Mouse (Mus musculus): ENCODE data around the gene Cmc1.
"Not testable (repeated sequence)": the region's sequence is repeated elsewhere in the genome, so short reads cannot be mapped to it uniquely, and the experiment has no call there.

Cmc1 gene

DNA sequence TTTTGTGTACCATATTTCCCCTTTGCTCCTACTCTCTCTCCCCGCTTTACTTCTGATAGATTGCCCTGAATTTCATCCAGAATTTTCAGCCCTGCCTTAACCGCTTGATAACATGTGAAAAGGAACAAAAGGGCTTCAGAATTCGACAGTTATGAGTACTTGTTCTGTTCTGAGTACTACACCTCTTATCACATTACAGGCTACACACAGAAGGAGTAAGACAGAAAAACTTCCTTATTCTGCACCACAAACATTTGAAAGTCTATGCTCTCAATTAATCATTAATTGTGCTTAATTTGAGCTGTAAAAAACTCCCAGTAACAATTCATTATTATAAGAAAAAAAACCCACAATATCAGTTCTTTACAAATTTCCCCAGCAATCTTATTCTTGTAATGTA, 9.6 kb downstream of the Cmc1 start:
- not testable (repeated sequence) for DNase-seq (ENCODE audit: low spot score in 2 of 2)

DNA sequence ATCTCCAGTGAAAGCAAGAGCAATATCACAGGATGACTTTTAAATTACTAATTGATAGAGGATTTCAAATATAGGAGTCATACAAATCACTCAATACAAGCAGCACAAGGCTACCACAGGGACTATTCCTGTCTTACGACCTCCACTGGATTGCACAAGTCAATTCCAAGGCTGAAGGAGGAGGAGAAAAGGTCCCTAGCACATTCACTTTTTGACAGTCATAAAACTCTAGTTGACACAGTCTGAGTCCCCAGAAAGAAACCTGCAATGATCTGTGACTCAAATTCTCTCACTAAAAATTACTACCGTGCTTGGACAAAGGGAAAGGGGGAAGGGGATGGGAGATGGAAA, 39.6 kb downstream of the Cmc1 start:
- no peak for DNase-seq (ENCODE audit: low spot score in 2 of 2)

DNA sequence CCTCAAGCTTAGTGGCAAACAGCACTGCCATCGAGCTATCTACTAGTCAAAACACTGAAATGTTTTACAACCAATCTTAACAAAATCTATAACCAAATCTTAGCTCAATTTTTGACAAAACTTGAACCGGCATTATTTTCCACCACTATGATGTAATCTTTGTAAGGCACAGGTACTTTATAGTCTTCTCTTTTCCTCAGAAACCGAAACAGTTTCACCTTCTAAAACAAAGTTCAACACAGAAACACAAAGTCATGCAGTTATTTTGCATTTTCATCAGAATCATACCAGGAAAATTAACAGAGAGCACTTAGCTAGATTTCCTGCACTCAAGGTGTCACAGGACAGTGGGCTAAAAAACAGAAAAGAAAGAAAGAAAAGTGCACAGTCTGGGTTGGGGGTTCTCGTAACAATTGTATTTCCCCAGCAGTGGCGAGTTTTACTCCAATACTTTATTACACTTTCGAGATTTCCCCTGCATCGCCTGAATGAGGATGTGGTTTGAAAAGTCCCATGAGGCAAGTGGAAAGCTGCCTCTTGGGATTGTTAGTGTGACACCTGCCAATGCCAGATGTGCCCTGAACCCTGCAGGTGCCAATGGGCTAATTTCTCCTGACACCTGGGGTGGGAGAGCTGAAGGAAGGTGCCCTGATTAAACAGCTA, 40.1 kb downstream of the Cmc1 start:
- no peak for DNase-seq (ENCODE audit: low spot score in 2 of 2)

DNA sequence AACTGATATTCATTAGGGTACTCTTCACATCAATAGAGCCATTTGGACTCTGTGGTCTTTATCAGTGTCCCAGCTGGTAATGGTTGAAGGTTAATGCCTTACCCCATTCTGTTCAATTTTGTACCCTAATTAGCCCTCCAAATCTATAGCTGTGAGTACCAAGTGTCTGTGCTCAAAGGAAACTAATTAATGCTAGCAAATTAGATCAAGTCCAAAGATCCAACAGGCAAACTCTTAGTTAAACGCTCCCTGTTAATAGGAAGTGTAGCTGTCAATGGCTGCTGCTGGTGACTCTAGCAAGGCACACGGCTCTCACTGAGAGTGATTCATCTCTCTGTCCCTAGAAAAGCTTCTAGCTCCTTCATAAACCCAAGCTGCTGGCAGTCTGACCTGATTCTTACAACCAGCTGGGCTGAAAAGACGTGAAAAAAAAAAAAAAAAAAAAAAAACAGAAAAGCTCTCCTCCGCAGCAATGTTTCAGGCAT, 41.4 kb downstream of the Cmc1 start:
- no peak for DNase-seq (ENCODE audit: low spot score in 2 of 2)

DNA sequence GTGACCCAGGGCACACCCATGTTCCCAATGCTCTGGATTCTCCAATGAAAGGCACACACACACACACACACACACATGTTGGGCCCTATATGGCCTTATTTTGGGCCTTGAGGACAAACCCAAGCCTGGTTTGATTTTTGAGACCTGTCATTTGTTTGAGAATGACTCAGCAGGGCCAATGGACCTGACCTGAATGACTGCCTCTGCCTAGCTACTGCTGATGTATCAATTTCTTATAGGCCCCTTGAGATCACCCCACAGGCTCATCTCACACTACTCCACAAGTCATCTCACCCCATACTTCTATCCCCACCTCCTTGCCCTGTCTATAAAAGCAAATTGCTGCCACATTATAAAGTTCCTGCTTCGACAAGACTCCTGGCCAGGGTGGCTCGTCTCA, 48.2 kb downstream of the Cmc1 start:
- no peak for DNase-seq (ENCODE audit: low spot score in 2 of 2)

DNA sequence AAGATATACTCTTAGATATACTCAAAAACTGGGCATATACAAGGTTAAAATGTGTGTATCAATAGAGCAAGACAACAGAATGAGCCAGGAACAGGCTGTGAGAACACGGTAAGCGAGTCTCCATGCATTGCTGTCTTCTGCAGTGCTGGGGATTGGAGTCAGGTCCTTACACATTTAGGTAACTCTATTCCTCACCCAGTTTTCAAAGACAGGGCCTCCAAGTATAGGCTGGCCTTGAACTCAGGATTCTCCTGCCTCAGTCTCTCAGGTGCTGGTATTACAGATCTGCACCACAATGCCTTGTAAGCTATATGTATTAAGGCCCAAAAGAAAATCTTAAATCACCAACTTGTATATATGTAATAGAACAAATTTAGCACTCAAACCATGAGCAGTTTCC, 49.5 kb downstream of the Cmc1 start:
- DNase-seq (ENCODE audit: low spot score in 2 of 2) = no peak

DNA sequence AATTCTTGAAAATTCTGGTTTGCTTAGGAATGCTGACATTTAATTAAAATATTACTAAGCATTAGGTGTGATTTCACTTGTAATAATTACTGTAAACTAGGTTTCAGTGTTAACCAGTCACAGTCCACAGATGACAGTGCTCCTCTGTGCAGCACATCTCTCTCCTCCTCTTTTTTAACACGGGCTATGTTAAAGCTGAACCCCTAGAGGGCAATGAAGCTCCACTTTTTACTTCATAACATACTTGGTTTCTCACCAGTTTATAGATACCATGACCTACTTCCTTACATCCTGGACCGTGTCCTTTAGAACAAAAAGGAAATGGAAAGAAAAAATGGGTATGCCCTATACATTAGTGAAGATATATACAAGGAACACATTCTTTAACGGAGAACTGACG, 50.6 kb downstream of the Cmc1 start:
- DNase-seq (ENCODE audit: low spot score in 2 of 2) = no peak

DNA sequence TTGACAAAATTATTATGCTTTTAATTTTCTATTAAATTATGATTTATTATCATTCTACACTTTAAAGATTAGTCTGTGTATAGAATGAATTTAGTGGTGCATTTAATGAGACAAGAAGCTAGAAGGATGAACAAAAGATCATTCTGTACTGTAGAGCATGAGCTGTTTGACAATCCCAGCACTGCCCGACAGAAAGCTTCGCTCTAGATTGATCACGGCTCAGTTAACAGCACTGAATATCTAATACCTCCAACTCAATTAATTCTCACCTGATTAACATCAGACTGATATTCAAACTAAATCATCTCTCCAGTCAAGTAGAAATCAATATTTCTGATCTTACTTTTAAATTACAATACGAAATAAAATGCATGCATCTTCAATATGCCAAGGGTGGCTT, 66.1 kb downstream of the Cmc1 start:
- DNase-seq (ENCODE audit: low spot score in 2 of 2) = no peak

DNA sequence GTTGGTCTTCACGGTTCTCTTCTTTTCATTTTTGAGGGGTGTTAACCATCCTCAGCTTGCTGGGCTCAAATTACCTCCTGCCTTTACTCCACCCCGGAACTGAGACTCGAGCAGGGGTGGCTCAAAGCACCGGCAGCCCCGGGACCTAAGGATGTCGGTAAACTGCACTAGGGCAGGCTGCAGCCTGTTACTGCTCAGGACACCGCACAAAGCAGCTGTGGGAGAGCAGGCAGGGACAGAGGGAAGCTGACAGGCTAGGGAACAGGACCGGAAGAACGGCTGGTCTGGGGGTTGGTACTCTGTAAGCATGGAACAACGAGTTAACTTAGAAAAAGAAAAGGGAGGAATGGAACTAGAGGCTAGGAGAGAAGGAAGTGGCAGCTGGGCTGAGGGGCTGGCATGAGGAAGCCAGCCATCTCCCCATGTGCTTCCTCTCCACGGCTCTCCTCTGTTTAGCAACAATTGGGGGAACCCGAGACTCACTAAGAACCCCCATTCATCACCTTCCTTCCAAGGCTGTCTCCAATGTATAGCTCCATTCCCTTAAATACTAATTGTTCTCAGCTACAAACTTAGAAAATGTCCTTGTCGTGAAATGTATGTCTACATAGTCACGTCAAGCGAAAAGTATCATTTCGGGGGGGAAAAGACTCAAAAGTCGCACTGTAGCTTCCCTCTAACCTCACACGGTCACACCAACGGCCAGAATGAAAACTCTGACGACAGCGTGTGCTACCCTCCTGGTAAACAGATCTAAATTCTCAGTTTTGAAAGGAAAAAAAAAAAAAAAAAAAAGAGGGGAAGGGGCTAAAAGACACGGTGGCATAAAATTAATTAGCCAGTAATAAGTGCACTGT, 67.2 kb downstream of the Cmc1 start:
- DNase-seq (ENCODE audit: low spot score in 2 of 2) = no peak

DNA sequence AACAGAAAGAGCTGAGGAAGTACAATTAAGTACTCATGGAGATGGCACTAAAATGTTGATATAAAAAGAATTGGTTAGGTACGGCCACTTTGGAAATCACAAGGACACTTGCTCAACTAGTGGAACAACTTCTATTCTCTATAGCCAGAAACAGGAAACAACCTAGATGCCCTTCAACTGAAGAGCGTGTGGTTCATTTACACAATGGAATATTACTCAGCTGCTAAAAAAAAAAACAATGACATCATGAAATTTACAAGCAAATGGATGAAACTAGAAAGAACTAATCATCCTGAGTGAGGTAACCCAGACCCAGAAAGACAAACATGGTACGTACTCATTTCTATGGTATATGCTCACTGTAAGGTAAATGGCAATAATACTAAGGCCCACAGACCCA, 76.6 kb downstream of the Cmc1 start:
- DNase-seq (ENCODE audit: low spot score in 2 of 2) = no peak

DNA sequence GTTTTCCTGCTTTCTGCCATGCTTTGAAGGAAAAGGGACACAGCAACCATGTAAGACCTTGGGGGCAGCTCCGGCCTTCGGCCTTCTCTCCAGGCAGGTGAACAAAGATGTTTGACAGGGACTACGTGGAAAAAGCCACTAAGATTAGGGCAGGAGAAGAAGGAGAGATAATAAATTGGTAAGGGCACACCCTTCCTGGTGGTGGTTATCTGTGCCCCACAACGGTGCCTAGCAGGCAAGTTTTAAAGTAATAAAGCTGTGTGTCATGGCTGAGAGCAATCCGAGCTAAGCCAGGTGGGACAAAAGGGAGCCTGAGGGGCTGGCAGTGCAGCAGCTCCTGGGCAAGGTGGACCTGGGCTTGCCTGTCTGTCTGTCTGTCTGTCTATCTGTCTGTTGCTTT, 77.9 kb downstream of the Cmc1 start:
- DNase-seq (ENCODE audit: low spot score in 2 of 2) = no peak

DNA sequence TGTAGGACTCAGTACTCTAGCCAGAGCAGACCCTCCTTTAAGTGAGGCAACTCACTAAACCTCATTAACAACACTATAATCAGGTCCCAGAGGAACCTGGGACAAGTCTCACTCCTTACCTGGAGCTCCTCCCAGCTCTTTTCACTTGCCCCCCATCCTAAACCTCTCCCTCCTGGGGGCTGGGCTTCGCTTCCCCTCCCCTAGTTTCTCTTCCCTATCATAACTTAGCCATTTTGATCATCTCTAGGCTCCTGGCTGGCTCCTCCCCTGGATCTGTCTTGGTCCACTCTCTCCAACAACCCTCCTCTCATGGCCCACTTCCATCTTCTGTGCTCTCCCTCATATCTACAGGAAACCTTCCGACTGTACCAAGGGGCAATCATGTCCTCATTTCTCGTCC, 78.6 kb downstream of the Cmc1 start:
- no peak for DNase-seq (ENCODE audit: low spot score in 2 of 2)

DNA sequence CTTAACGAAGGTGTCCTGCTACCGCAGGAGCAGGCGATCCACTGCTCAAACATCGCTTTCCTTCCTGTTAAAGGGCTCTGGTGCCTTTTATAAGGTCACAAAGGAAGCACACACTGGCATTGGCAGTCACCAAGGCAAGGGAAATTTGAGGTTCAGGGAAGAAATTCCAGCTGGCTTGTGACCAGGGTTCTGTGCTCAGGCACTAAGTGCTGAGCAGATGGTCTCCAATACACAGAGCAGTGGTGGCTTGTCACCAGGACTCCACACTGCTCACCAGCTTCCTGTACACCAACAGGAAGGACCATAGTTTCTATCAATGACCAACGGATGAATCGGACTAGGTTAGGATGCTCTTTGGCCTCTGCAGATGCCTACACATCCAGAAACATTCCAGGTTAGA, 79.5 kb downstream of the Cmc1 start:
- DNase-seq (ENCODE audit: low spot score in 2 of 2) = no peak

DNA sequence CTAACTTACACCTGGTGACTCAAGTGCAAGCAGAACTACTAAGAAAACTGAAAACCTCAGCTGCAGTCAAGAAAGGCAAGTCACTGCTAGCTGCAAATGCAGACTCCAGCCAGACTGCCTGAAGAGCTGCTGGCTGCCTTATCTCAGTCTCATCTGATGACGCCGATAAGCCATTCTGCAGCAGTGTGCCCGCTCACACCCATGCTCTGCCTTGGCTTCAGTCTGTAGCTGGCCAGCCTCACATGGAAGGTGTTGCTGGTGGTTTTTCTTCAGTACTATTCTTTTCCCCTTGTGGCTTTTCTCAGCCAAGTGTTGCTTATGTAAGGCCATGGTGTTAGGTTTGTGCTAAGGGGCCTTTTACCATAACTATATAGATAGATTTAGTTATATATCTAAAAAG, 90.9 kb downstream of the Cmc1 start:
- DNase-seq (ENCODE audit: low spot score in 2 of 2) = no peak

DNA sequence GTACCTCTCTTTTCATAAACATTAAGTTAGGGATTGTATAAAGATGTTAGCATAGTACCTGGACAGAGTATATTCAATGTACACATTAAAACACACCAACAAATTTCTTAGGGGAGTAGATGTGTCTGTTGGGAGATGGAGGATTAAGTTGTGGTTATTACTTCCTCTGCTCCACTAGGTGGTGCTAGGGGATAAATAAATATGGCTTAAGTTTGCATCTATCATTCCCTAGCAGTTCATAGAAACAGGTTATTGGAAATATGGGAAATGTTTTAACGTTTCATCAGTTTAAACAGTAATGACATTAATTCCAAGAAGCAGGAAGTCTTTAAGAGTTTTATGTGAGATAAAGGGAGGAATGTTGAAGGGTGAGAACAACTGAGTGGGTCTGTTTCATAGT, 96.7 kb downstream of the Cmc1 start:
- DNase-seq (ENCODE audit: low spot score in 2 of 2) = no peak

DNA sequence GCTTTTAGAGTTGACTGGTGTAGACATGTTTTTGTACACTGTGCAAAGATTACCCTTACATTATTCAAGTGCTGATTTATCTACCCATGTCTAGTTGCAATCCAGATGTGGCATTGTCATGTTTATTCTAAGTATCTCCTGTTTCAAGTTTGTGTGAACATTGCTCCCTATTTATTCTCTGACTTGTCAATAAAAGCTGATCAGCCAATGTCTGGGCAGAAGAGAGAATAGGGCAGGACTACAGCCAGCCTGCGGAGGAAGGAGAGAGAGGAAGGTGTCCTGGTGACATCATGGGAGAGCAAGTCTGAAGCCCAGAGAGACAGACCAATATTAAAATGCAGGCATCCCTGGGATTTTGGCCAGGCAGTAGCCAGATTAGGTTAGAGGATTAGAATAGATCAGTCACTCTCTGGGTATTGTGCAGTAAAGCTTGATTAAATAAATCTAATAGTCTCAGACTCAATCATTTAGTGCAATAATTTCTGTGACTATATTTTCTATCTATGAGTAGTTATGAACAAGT, 104.9 kb downstream of the Cmc1 start:
- no peak for DNase-seq (ENCODE audit: low spot score in 2 of 2)

DNA sequence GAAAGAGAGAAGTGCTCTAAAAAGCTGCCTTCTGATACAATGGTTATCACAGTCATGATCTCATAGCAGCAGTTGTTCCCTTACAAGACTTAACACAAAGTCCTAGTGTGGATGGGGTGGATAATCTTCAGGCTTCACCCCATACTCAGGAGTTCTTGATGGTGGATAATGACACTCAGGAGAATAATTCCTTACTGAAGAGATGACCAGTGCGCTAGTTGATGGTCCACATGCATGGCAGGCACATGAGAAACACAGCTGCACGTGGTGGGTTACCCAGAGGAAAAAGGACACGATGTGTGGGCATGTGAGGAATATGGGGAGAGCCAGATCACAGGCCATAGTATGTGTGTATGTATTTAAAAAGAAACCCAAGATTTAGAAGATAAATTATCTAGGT, 106.4 kb downstream of the Cmc1 start:
- no peak for DNase-seq (ENCODE audit: low spot score in 2 of 2)

DNA sequence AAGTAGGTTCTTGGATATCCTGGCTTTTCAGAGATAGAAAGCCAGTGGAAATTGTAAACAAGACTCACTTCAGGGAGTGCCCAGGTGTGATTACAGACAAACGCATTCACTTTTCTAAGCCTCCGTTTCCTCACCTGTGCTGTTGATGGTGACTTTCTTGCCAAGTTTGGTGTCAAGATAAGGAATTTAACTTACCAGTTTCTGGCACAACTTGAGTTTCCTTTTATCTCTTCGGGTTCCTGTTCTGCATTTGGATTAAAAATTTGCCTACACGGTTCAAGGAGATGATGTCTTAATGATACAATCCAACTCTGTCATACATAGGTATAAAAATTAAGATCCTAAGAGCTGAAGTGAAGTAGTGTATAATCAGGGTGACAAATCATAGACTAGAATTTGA, 107.2 kb downstream of the Cmc1 start:
- DNase-seq (ENCODE audit: low spot score in 2 of 2) = no peak

DNA sequence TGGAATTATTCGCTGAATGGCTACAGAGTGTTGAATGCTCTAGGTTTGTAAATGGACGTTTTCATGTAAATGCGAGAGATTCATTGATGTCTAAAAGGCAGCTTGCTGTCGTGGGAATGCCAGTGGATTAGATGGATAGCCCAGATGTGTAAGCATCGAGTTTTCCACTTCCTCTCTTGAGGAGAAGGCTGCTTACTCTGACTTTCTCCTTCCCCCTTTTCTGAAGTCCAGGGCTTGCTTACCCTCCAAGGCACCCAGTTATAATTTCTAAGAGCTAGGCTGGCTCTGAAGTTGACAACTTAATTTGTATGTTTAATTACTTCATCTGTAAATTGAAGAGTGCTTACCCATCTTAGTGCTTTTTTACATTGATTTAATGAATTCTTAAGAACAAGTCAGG, 108.3 kb downstream of the Cmc1 start:
- DNase-seq (ENCODE audit: low spot score in 2 of 2) = no peak

DNA sequence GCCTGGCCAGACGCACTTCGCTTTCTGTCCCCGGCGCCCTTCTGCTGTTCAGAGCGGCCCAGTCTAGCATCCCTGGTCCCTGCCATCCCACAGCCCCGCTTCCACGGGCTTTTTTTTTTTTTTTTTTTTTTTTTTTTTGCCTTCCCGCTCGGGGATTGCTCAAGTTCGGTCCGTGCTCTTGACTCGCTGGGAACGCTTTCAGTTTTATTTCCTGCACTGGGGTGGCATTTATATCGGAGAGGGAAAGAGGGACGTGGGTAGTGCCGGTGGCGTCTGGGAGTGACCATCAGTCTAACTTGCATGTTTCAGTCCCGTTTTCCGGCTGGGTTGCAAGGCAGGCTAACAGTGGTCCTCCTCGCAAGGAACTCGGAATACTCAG, 109.0 kb downstream of the Cmc1 start:
- DNase-seq (ENCODE audit: low spot score in 2 of 2) = no peak

DNA sequence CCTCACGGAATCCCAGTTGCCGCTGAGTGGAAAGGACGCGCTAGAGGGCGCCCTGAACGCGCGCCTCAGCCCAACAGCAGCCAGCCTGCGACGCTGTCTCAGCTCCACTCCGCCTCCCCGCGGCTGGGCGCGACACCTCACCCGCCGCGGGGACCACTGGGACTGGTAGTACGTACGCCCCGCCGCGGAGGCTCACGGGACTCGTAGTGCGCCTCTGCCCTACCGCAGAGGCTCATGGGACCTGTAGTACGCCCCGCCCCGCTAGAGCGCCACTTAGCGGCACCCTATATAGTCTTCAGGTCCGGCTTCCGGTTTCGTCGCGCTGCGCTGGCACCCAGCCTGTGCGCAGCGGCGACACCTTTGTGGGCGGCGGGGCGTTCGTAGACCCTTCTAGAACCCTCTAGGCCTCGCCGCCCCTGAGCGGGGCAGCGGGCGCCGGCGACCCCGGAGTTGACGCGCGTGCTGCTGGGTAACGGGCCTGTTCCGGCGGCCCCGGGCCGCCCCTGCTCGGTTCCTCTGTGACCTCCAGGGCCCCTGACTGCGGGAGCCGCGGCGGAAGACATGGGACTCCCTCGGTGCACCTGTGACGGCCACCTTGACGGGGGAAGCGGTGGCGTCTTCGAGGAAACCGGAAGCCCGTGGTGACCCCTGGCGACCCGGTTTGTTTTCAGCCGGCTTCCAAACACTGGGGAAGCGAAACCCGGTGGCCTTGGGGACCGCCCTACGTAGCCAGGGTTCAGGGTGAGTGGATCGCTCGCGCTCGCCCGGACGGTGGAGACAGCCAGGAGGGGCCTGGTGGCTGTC, 109.6 kb downstream of the Cmc1 start, which contains the start of gene Azi2:
Azi2 (plus strand) TSS at position 282 of the 804 bp plus-strand sequence.
- peak; percentile 96 to 99 for DNase-seq (ENCODE audit: low spot score in 2 of 2)

DNA sequence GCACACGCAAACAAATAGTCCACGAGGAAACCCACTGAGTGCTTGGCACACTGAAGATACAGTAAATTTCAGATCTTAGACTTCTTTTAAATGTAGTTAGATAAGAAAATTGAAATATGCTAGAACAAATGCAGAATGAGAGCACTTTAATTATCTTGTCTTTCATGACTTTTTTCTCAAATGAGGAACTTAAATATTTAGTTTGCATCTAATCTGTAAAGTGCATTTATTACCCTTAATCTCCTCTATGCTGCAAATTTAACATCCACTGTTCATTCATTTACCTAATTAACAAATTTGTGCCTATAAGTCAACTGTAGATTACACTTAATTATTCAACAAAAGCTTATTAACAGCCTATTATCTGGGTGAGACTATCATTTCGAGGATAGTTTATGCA, 115.0 kb downstream of the Cmc1 start:
- DNase-seq (ENCODE audit: low spot score in 2 of 2) = no peak
